Mouse (Mus musculus) liver, embryonic 12.5 days (tissue): ENCODE results near the gene Rapgef4. TPM values are rescaled to one million over a fixed set of nuclear protein-coding genes. Genes with fewer than 3 reads are reported as not detected.

Experiments
- ATAC-seq: fragments of 200-750 bp; cut with Nextera tagmentation; 2 replicates; pipeline ENCODE4 v1.8.0; 2017; ENCODE audit warnings: moderate number of reproducible peaks, mild to moderate bottlenecking, moderate library complexity
- H3K27ac ChIP-seq: fragments of 300-500 bp; sonication (generic); 2 replicates; pipeline ENCODE4 v1.5.1; 2016; ENCODE audit warnings: mild to moderate bottlenecking
- H3K27me3 ChIP-seq: fragments of 300-500 bp; sonication (generic); replicated peaks from 2 replicates; pipeline ENCODE4 v1.6.1; 2016; ENCODE audit warnings: mild to moderate bottlenecking, moderate library complexity
- H3K36me3 ChIP-seq: fragments of 300-500 bp; sonication (generic); 2 replicates; pipeline ENCODE4 v1.6.1; 2016; ENCODE audit warnings: mild to moderate bottlenecking, moderate library complexity
- H3K4me1 ChIP-seq: fragments of 300-500 bp; sonication (generic); 2 replicates; pipeline ENCODE4 v1.6.1; 2016
- H3K4me2 ChIP-seq: fragments of 300-500 bp; sonication (generic); 2 replicates; pipeline ENCODE4 v1.6.1; 2016; ENCODE audit warnings: mild to moderate bottlenecking, moderate library complexity
- H3K4me3 ChIP-seq: fragments of 300-500 bp; sonication (generic); 2 replicates; pipeline ENCODE4 v1.5.1; 2016; ENCODE audit warnings: mild to moderate bottlenecking, moderate library complexity
- H3K9ac ChIP-seq: fragments of 300-500 bp; sonication (generic); 2 replicates; pipeline ENCODE4 v1.6.1; 2016; ENCODE audit warnings: mild to moderate bottlenecking, moderate library complexity
- H3K9me3 ChIP-seq: fragments of 300-500 bp; sonication (generic); replicated peaks from 2 replicates; pipeline ENCODE4 v1.6.1; 2016; ENCODE audit warnings: mild to moderate bottlenecking, moderate library complexity
- WGBS: fragments of 180-500 bp; shearing (Covaris S2); methylation state at CpG from one replicate; pipeline ENCODE4 v1.1.7; 2016; ENCODE audit not compliant: insufficient replicate concordance; 5-methylcytosine and 5-hydroxymethylcytosine counted together
- polyA plus RNA-seq: library from polyadenylated mRNA; unstranded; fragments of >200 nt; fragmentation: Nextera tagmentation; extraction: Ambion mirVana; gene quantifications from 2 replicates; pipeline ENCODE4 v1.2.1, GENCODE M21; 2016

The Rapgef4 gene
- polyA plus RNA-seq, 1 experiment from 2014 or later: 3.6 TPM

DNA sequence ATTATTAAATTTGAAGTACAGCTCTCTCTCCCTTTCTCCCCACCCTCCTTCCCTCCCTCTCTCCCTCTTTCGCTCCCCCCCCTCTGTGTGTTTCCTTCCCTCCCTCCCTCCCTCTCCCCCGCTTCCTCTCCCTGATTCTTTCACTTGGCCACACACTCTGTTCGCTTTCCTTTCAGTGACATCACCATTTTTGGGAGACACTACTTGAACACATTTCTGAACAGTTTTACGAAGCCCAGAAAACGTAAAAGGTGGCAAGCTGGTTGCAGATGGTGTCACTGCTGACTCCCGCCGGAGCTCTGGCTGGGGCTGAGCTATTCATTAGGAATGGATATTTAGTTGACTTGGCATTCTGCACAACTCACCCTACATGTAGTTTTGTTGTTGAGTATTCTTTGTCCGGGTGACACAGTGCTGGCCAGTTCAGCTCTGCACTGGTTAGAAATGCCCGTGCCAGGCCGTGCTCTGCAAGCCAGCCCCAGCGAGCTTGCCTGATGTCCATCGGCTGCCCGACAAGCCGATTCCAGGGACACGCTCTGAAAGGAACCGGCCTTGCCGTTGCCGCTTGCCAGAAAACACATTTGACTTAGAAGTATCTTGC, 57.7 kb downstream of the Rapgef4 start:
- H3K4me1 ChIP-seq: no peaks in the 10 kb centered on the region
- H3K9me3 ChIP-seq: no peaks in the 10 kb centered on the region
- no peak overlapping the region for H3K9ac ChIP-seq
- no peaks in the 10 kb centered on the region for H3K27me3 ChIP-seq
- no peak overlapping the region for H3K4me2 ChIP-seq
- WGBS: 75% methylated on average over 18 of the region's 18 CpGs
- H3K27ac ChIP-seq: no peak overlapping the region
- no peaks in the 10 kb centered on the region for H3K36me3 ChIP-seq
- ATAC-seq: no peak
- no peak overlapping the region for H3K4me3 ChIP-seq

- H3K36me3 ChIP-seq: no peaks in the 10 kb centered on the region
- H3K9ac ChIP-seq: no peak overlapping the region
- no peaks in the 10 kb centered on the region for H3K27me3 ChIP-seq
- H3K4me1 ChIP-seq: no peaks in the 10 kb centered on the region
- H3K4me3 ChIP-seq: no peak overlapping the region
- H3K4me2 ChIP-seq: no peak overlapping the region
- no peak overlapping the region for H3K27ac ChIP-seq
- no peak for ATAC-seq
- WGBS: 68% methylated on average over 8 of the region's 8 CpGs
- no peaks in the 10 kb centered on the region for H3K9me3 ChIP-seq
These were observed 58.5 kb downstream of the Rapgef4 start for GRCm38 (mm10) chr2:72039522-72040045.

DNA sequence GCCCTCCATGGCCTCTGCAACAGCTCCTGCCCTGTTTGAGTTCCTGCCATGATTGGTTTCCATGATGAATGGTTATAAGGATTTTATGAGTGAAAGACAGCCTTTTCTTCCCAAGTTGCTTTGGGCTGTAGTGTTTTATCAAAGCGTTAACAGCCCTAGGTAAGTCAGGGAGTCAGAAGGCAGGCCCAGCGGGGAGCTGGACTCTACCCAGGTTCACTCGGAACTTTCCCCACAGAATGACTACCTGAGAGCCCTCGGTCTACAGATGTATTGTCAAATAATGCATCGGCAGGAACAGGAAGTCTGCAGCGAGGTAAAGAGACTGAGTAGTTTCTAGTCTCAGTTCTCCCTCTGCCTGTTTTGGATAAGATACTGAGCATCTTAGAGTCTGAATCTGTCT, 60.0 kb downstream of the Rapgef4 start:
- H3K4me1 ChIP-seq: no peaks in the 10 kb centered on the region
- H3K36me3 ChIP-seq: no peaks in the 10 kb centered on the region
- no peaks in the 10 kb centered on the region for H3K9me3 ChIP-seq
- no peaks in the 10 kb centered on the region for H3K27me3 ChIP-seq
- H3K27ac ChIP-seq: no peak overlapping the region
- 68% methylated on average over 6 of the region's 6 CpGs for WGBS
- H3K4me3 ChIP-seq: no peak overlapping the region
- H3K9ac ChIP-seq: no peak overlapping the region
- ATAC-seq: no peak
- H3K4me2 ChIP-seq: no peak overlapping the region

DNA sequence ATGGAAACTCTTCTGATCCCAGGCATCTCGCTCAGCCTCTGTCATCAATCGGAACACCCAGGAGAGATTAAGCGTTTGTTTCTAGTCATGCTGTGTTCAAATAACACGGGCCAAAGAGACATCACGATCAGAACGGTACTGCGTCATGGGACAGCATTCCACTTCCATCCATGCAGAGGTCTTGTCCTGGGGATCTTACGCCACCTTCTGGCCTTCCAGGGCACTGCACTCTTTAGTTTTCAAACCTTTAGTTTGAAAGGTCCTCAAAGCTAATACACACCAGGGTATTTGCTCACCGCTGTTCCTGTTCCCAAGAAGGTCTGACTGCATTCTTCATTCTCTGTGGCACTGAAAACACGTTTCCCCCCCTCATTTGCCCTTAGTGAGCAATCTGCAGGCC, 61.1 kb downstream of the Rapgef4 start:
- Histone ChIP-seq H3K9me3 (no peaks in the 10 kb centered on the region), H3K4me2 (no peak overlapping the region), H3K9ac (no peak overlapping the region), H3K36me3 (no peaks in the 10 kb centered on the region), H3K27me3 (no peaks in the 10 kb centered on the region), H3K4me3 (no peak overlapping the region), H3K27ac (no peak overlapping the region), H3K4me1 (no peaks in the 10 kb centered on the region)
- 84% methylated on average over 10 of the region's 10 CpGs for WGBS
- no peak for ATAC-seq

GRCm38 (mm10) chr2:72044191-72044590, 63.2 kb downstream of the Rapgef4 start:
- no peaks in the 10 kb centered on the region for H3K9me3 ChIP-seq
- ATAC-seq: no peak
- no peaks in the 10 kb centered on the region for H3K27me3 ChIP-seq
- WGBS: 45% methylated on average over 6 of the region's 6 CpGs
- H3K4me3 ChIP-seq: no peak overlapping the region
- H3K36me3 ChIP-seq: no peaks in the 10 kb centered on the region
- no peaks in the 10 kb centered on the region for H3K4me1 ChIP-seq
- no peak overlapping the region for H3K27ac ChIP-seq
- no peak overlapping the region for H3K4me2 ChIP-seq
- H3K9ac ChIP-seq: no peak overlapping the region

DNA sequence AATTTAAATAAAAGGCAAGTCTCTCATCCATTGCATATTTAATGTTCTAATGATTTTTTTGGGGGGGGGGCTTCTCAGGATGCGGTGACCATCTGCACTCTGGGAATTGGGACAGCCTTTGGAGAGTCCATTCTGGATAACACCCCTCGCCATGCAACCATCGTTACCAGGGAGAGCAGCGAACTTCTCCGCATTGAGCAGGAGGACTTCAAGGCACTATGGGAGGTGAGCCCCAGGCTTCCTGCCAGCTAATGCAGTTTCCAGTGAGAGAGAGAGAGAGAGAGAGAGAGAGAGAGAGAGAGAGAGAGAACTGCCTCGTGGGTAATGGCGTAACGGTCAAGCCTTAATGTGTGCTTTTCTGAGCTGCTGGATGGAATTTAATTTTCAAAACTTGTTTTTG, 64.0 kb downstream of the Rapgef4 start:
- Histone ChIP-seq H3K4me2 (no peak overlapping the region), H3K36me3 (no peaks in the 10 kb centered on the region), H3K4me1 (no peaks in the 10 kb centered on the region), H3K9ac (no peak overlapping the region), H3K27ac (no peak overlapping the region), H3K27me3 (no peaks in the 10 kb centered on the region), H3K4me3 (no peak overlapping the region), H3K9me3 (no peaks in the 10 kb centered on the region)
- no peak for ATAC-seq
- WGBS: 79% methylated on average over 8 of the region's 8 CpGs

GRCm38 (mm10) chr2:72045659-72046058, 64.6 kb downstream of the Rapgef4 start:
- Histone ChIP-seq H3K4me1 (no peaks in the 10 kb centered on the region), H3K27me3 (no peaks in the 10 kb centered on the region), H3K4me3 (no peak overlapping the region), H3K9me3 (no peaks in the 10 kb centered on the region), H3K9ac (no peak overlapping the region), H3K36me3 (no peaks in the 10 kb centered on the region), H3K27ac (no peak overlapping the region), H3K4me2 (no peak overlapping the region)
- WGBS: 76% methylated on average over 11 of the region's 11 CpGs
- no peak for ATAC-seq

DNA sequence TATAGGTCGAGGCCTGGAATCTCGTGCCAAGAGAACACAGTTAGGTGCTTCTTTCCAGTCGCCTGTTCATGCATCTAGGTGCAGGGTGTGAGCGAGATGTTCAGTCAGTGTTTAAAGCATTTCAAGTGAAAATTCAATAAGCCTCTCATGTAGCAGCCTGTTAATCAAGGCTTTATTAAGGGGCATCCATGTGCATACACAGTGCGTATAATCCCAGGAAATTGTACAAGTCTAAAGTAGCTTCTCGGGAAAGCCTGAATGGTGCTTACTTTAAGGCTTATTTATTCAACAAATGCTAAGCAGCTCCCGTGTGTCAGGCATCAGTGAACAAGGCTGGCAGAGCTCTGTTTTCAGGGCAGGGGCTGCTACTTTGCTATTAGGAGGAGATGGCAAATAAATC, 69.4 kb downstream of the Rapgef4 start:
- no peaks in the 10 kb centered on the region for H3K27me3 ChIP-seq
- 66% methylated on average over 7 of the region's 7 CpGs for WGBS
- no peak for ATAC-seq
- no peak overlapping the region for H3K4me3 ChIP-seq
- no peak overlapping the region for H3K4me2 ChIP-seq
- H3K27ac ChIP-seq: no peak overlapping the region
- no peaks in the 10 kb centered on the region for H3K9me3 ChIP-seq
- H3K4me1 ChIP-seq: 0 out of 2 replicates have a peak, but pooled peaks cover under 1% of the 10 kb centered on the region
- no peak overlapping the region for H3K9ac ChIP-seq
- H3K36me3 ChIP-seq: no peaks in the 10 kb centered on the region

DNA sequence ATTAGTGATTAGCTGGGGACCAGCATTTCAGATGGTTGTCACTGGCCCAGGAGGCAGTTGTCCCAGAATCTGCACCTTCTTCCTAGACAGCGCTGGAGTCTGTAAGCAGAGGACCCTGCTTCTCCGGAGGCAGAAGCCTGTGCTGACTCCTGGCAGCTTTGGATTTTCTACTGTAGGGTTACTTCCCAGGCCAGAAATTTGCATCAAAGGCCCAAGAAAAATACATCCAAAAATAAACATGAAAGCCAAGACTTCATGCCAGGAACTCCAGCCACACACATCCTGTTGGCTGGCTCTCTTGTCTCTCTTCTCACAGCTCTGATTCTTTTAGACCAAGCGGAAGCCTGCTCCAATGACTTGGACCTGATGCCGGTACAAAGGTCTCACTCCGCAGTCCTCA, 73.2 kb downstream of the Rapgef4 start:
- ATAC-seq: no peak

GRCm38 (mm10) chr2:72054736-72055135, 73.7 kb downstream of the Rapgef4 start:
- Histone ChIP-seq H3K9me3 (no peaks in the 10 kb centered on the region), H3K27ac (no peak overlapping the region), H3K27me3 (no peaks in the 10 kb centered on the region), H3K4me3 (no peak overlapping the region), H3K4me1 (0 out of 2 replicates have a peak, but pooled peaks cover 4% of the 10 kb centered on the region), H3K9ac (no peak overlapping the region), H3K4me2 (no peak overlapping the region), H3K36me3 (no peaks in the 10 kb centered on the region)
- ATAC-seq: no peak
- 23% methylated on average over 6 of the region's 6 CpGs for WGBS

More for the DNA sequence above, 73.2 kb downstream of the Rapgef4 start:
- Histone ChIP-seq H3K27ac (no peak overlapping the region), H3K9me3 (no peaks in the 10 kb centered on the region), H3K9ac (no peak overlapping the region), H3K4me1 (0 out of 2 replicates have a peak, but pooled peaks cover 4% of the 10 kb centered on the region), H3K4me3 (no peak overlapping the region), H3K27me3 (no peaks in the 10 kb centered on the region), H3K36me3 (no peaks in the 10 kb centered on the region), H3K4me2 (no peak overlapping the region)
- WGBS: 68% methylated on average over 5 of the region's 5 CpGs

DNA sequence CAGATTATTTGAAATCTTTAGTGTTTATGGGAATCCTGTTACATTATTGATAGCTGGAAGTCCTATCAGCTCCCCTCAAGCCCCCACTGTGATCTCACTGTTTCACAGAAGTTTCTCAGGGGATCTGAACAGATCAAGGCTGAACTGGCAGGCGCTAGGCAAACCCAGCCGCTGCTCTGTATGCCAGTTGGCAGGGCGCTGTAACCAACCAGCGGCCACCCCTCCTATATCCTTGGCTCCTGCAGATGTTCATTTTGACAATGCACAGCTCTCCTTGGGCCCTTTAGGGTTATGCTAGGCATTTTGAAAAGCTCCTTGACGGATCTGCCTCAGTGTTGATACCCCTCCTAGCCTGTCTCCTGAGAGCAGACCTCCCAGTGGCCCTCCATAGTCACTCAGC, 74.4 kb downstream of the Rapgef4 start:
- H3K27me3 ChIP-seq: no peaks in the 10 kb centered on the region
- no peak for ATAC-seq
- 72% methylated on average over 5 of the region's 5 CpGs for WGBS
- no peak overlapping the region for H3K27ac ChIP-seq
- no peak overlapping the region for H3K4me3 ChIP-seq
- no peak overlapping the region for H3K4me2 ChIP-seq
- H3K36me3 ChIP-seq: no peaks in the 10 kb centered on the region
- 0 out of 2 replicates have a peak, but pooled peaks cover 4% of the 10 kb centered on the region for H3K4me1 ChIP-seq
- no peaks in the 10 kb centered on the region for H3K9me3 ChIP-seq
- no peak overlapping the region for H3K9ac ChIP-seq

DNA sequence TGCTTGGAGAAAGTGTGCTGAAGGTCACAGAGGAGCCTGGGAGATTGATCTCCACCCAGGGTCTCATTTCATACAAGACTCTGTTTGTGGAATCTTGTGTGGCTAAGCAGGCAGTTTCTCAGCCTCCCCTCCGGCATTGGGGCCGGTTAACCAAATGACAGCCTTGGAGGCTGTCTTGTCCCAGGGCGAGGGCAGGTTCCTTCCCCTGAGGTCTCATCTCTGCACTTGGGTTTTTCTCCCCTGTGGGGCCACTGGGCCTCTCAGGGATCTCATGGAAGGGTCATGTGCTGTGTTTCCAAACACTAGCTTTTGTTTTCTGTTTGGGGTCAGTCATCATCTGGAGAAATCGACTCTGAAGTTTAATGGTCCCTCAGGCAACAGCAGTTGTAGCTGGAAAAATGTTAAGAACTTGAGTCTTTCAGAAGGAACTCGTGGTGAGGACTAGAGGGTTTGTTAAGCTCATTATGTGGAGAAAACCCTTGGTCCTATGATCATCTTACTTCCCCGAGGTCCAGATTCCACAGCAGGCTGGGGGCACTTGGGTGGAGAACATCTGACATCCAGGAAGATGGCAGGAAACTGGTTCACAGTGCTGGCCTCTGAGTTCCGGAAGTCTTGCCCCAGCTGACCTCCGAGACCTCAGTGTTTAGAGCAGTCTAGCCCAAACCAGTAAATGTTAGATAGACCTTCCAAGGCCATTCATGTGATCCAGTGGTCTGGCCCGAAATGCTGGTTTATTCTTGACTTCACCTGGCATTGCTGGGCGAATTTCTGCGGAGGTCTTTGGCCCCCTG, 75.2 kb downstream of the Rapgef4 start:
- H3K4me3 ChIP-seq: no peak overlapping the region
- no peak for ATAC-seq
- 0 out of 2 replicates have a peak, but pooled peaks cover 4% of the 10 kb centered on the region for H3K4me1 ChIP-seq
- H3K9me3 ChIP-seq: no peaks in the 10 kb centered on the region
- no peaks in the 10 kb centered on the region for H3K27me3 ChIP-seq
- H3K4me2 ChIP-seq: no peak overlapping the region
- WGBS: 39% methylated on average over 11 of the region's 11 CpGs
- H3K9ac ChIP-seq: no peak overlapping the region
- H3K27ac ChIP-seq: no peak overlapping the region
- H3K36me3 ChIP-seq: no peaks in the 10 kb centered on the region
